In genomic region chr16:97659225-97659658, GRCm38 (mm10) we compare ENCODE assay signal across 12 mouse cellular contexts. TPM values are rescaled to one million over a fixed set of nuclear protein-coding genes. Genes with fewer than 3 reads are reported as not detected.
DNase-seq lines count a peak whose midpoint lies in the region; ATAC-seq and TF ChIP-seq lines count a peak whose summit lies in the region.
"Had no signal": no experiment of that assay in that cellular context is flagged by ENCODE, and none has a peak within 500 bp of the region (broad histone marks: within the 10 kb centered on the region; RNA-seq: fewer than 3 reads in every experiment).

No protein-coding gene starts in this region.

- 53% methylated on average over 1 of the region's 1 CpGs for WGBS in liver, embryonic 12.5 days (ENCODE audit: insufficient replicate concordance)

- no peaks in the 10 kb centered on the region for H3K27me3 ChIP-seq in liver, embryonic 12.5 days (replicated peaks)

- H3K4me1 ChIP-seq in ES-E14 (ENCODE audit: control insufficient read depth in 2 of 2, insufficient read depth in 2 of 2, low read length in 2 of 2, poor library complexity in 1 of 2) = peaks cover 0 to 6% of the 10 kb centered on the region in 2 experiments; a peak in 1 of 4 replicates
- no peaks in the 10 kb centered on the region for H3K4me1 ChIP-seq in liver, embryonic 12.5 days
- H3K4me1 ChIP-seq: heart, embryonic 15.5 days had no signal

- no peaks in the 10 kb centered on the region for H3K36me3 ChIP-seq in ES-E14 (ENCODE audit: control insufficient read depth, insufficient read depth, low read length, poor library complexity, severe bottlenecking)
- H3K36me3 ChIP-seq in liver, embryonic 12.5 days = no peaks in the 10 kb centered on the region
- H3K36me3 ChIP-seq: heart, embryonic 15.5 days had no signal

- no peak overlapping the region for H3K4me3 ChIP-seq in ES-E14 (ENCODE audit: insufficient read depth in 1 of 2, low read depth in 1 of 2, low read length in 2 of 2, poor library complexity in 1 of 2, severe bottlenecking in 1 of 2)
- H3K4me3 ChIP-seq in liver, embryonic 12.5 days = no peak overlapping the region
- H3K4me3 ChIP-seq: heart, embryonic 15.5 days had no signal

- no peak overlapping the region for H3K4me2 ChIP-seq in liver, embryonic 12.5 days
- H3K4me2 ChIP-seq: heart, embryonic 15.5 days had no signal

- peak; percentile 76 for ATAC-seq in liver, embryonic 12.5 days
- ATAC-seq in megakaryocyte progenitor cell, adult 5-6 weeks (replicated peaks; ENCODE audit: poor library complexity) = no peak
- ATAC-seq: forebrain, embryonic 16.5 days had no signal

- H3K9me3 ChIP-seq in ES-E14 (ENCODE audit: control insufficient read depth, insufficient read depth, low read depth, low read length) = no peaks in the 10 kb centered on the region
- no peaks in the 10 kb centered on the region for H3K9me3 ChIP-seq in liver, embryonic 12.5 days (replicated peaks)
- H3K9me3 ChIP-seq: heart, embryonic 15.5 days had no signal

- no peak overlapping the region for H3K27ac ChIP-seq in ES-E14 (ENCODE audit: insufficient read depth, low read depth, low read length, poor library complexity, severe bottlenecking)
- H3K27ac ChIP-seq in liver, embryonic 12.5 days = peak overlapping the region; percentile 57
- H3K27ac ChIP-seq: heart, embryonic 15.5 days had no signal

- H3K9ac ChIP-seq in ES-E14 (ENCODE audit: insufficient read depth, low read depth, low read length, poor library complexity, severe bottlenecking) = no peak overlapping the region
- no peak overlapping the region for H3K9ac ChIP-seq in liver, embryonic 12.5 days
- H3K9ac ChIP-seq: heart, embryonic 15.5 days had no signal

- DNase-seq in ES-E14 (ENCODE audit: low read depth, low spot score) (peak; percentile 56), WW6 (ENCODE audit: low read depth, low spot score) (peak; percentile 16)
- DNase-seq in kidney, adult 11 months = peak; percentile 67
- DNase-seq in frontal cortex, postnatal 10 days (ENCODE audit: low spot score in 2 of 2) = no peak
- no peak for DNase-seq in frontal cortex, postnatal 25 days (ENCODE audit: low spot score in 2 of 2)
- no peak for DNase-seq in heart, adult 8-10 months (ENCODE audit: low spot score)
- DNase-seq: cerebellum, adult 11 months had no signal

- in situ Hi-C loops in ES-E14 (cut with MboI; ENCODE audit: low sequenced_read_pairs in 2 of 2, unreplicated experiment in 2 of 2) = no loop called here

TF ChIP-seq in ES-E14, 5 proteins besides CTCF, POLR2A, EP300 and RAD21:
- TF ChIP-seq ZNF384 (IDR thresholded peaks at IDR 0.05; ENCODE audit: low read depth, low read length) = no peak
- TF ChIP-seq CHD2 (IDR thresholded peaks at IDR 0.05; ENCODE audit: low read depth, low read length) = no peak
- TF ChIP-seq HCFC1 (IDR thresholded peaks at IDR 0.05; ENCODE audit: borderline replicate concordance, insufficient read depth, low read length) = no peak
- TF ChIP-seq MAFK (IDR thresholded peaks at IDR 0.05; ENCODE audit: insufficient read depth, low read depth, low read length) = no peak
- no peak for TF ChIP-seq ZC3H11A (IDR thresholded peaks at IDR 0.05; ENCODE audit: borderline replicate concordance, low read depth, low read length)

RNA-seq across cellular contexts. Expression of gene Tmprss2, which starts 48.2 kb away (rescaled TPM):
- 1.4 and 1.7 TPM in 2 replicates for total RNA-seq in ES-E14 (2012; rRNA removed)
- 2.0 and 2.4 TPM in 2 replicates for polyA plus RNA-seq in liver, embryonic 12.5 days (2016; fragmentation: Nextera tagmentation; extraction: Ambion mirVana)
- not detected in 2 replicates for total RNA-seq in megakaryocyte progenitor cell, adult 5-6 weeks (2015)
- total RNA-seq in megakaryocyte progenitor cell, adult 5-6 weeks (2017) = not detected in 2 replicates
- total RNA-seq in heart, adult 8-10 months (2022) = not detected
- total RNA-seq: layer of hippocampus, postnatal 25 days had no signal

Comparison
In these comparisons a context has a peak if more than half of its experiments do, and no peak if none do; other contexts are left out.
1. DNase-seq: peak in ES-E14 (single experiment), WW6 (single experiment) and kidney, adult 11 months (single experiment); none in frontal cortex, postnatal 10 days (0 of 2), frontal cortex, postnatal 25 days (0 of 2) and heart, adult 8-10 months (single experiment).